Mouse (Mus musculus) lung, adult 2 months (tissue): ENCODE data around the gene Bmp5. TPM values are rescaled to one million over a fixed set of nuclear protein-coding genes. Genes with fewer than 3 reads are reported as not detected.
"Not testable (repeated sequence)": the region's sequence is repeated elsewhere in the genome, so short reads cannot be mapped to it uniquely, and the experiment has no call there.

ENCODE experiments used
- DNase-seq: peaks from one replicate; pipeline ENCODE4 v3.0.0; 2022
- H3K4me1 ChIP-seq: fragments of 200-500 bp; 2 replicates; pipeline ENCODE4 v1.6.1; 2011; ENCODE audit warnings: low read length; ENCODE audit not compliant: control insufficient read depth, insufficient read depth
- H3K4me3 ChIP-seq: fragments of 200-500 bp; replicated peaks from 2 replicates; pipeline ENCODE3; 2011; ENCODE audit warnings: low read depth, mild to moderate bottlenecking, control low read depth, low read length; ENCODE audit errors: extremely low read depth
- CTCF ChIP-seq: fragments of 200-500 bp; IDR thresholded peaks from 2 replicates; pipeline ENCODE4 v1.5.1; 2011; ENCODE audit warnings: mild to moderate bottlenecking, low read length, control low read depth; ENCODE audit not compliant: insufficient read depth
- POLR2A ChIP-seq: fragments of 200-500 bp; IDR thresholded peaks from 2 replicates; pipeline ENCODE4 v1.6.1; 2011; ENCODE audit warnings: low read depth, mild to moderate bottlenecking, control low read depth, low read length, borderline replicate concordance; ENCODE audit errors: extremely low read depth
- WGBS: fragments of 180-500 bp; shearing (Covaris S2); methylation state at CpG from one replicate; pipeline ENCODE4 v1.1.7; 2018; 5-methylcytosine and 5-hydroxymethylcytosine counted together
- polyA plus RNA-seq: library from polyadenylated mRNA; depleted of rRNA; stranded (reverse); fragments of >200 nt; gene quantifications from 2 replicates; pipeline ENCODE4 v1.2.3, GENCODE M21; 2012

Bmp5 gene
- polyA plus RNA-seq, 1 experiment, result 13.3 TPM

DNA sequence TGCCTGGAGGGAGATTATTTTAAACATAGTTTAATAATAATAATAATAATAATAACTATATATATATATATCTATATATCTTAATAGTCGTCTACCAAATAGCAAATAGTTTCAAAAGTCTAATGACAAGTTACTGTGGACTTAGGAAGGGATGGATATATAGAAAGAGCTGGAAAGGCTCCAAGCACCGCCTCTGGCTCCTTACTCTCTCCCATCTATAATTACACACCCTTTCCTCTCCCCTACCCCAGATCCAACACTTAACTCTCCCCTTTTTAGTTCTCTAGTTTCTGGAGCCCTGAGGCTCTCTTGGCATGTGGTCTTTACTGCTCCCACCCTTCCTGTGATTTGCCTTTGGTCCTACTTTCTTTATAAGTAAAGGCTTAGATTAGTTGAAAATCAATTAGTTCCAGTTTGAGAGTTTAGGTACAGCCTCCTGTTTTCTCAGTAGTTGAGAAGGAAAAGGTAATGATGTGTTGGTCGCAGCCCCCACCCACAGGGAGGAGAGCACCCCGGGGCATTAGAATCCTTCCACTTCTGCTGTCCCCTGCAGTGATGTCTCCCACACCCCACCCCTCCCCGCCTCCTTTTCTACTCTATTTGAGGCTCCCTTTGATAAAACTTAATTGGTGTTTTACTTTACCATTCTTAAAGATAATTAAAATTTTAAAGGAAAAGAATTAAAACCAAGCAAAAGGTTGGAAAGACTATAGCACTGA is 5.6 kb downstream of the Bmp5 start:
- no peak for DNase-seq
- TF ChIP-seq POLR2A, result no peak
- TF ChIP-seq CTCF, result no peak
- Histone ChIP-seq H3K4me1 (no peaks in the 10 kb centered on the region; the same call in 1 of the 2 replicates), H3K4me3 (no peak overlapping the region)
- 31% methylated on average over 5 of the region's 5 CpGs for WGBS

DNA sequence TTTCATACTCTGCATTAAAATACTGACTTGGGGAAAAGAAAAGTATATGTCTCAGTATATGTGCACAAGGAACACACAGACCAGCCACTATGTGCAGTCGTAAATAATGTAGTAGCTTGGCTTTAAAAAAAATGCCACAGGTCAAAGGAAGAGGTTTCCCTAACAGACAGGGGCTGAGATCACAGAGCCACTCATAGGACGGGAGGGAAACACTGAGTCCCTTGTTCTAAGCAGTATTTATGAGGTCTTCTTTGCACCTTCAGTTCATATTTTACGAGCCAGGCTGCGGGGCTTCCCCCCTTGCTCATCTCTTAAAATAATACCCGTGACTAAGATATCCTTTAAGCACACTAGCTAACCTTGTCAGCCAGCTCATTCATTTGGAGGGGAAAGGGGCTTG is 6.4 kb downstream of the Bmp5 start:
- Histone ChIP-seq H3K4me1 (no peaks in the 10 kb centered on the region; the same call in 1 of the 2 replicates), H3K4me3 (no peak overlapping the region)
- DNase-seq, result no peak
- no peak for TF ChIP-seq CTCF
- TF ChIP-seq POLR2A, result no peak
- WGBS, result 30% methylated on average over 5 of the region's 5 CpGs

- no peaks in the 10 kb centered on the region; the same call in 1 of the 2 replicates for H3K4me1 ChIP-seq
- no peak overlapping the region for H3K4me3 ChIP-seq
- WGBS, result 89% methylated on average over 2 of the region's 2 CpGs
- DNase-seq, result no peak
- TF ChIP-seq CTCF, result peak; percentile 38; the same call in 1 of the 2 replicates
- TF ChIP-seq POLR2A, result no peak
These were observed 8.4 kb downstream of the Bmp5 start for GRCm38 (mm10) chr9:75783573-75783972.

- DNase-seq, result no peak
- TF ChIP-seq CTCF (no peak), POLR2A (no peak)
- whole genome bisulfite sequencing, result 92% methylated on average over 5 of the region's 5 CpGs
- Histone ChIP-seq H3K4me3 (no peak overlapping the region), H3K4me1 (no peaks in the 10 kb centered on the region; the same call in 1 of the 2 replicates)
These were observed 10.8 kb downstream of the Bmp5 start for GRCm38 (mm10) chr9:75785959-75786358.

GRCm38 (mm10) chr9:75787121-75787520 is 12.0 kb downstream of the Bmp5 start:
- WGBS, result 80% methylated on average over 15 of the region's 15 CpGs
- DNase-seq, result no peak
- TF ChIP-seq CTCF (no peak), POLR2A (no peak)

DNA sequence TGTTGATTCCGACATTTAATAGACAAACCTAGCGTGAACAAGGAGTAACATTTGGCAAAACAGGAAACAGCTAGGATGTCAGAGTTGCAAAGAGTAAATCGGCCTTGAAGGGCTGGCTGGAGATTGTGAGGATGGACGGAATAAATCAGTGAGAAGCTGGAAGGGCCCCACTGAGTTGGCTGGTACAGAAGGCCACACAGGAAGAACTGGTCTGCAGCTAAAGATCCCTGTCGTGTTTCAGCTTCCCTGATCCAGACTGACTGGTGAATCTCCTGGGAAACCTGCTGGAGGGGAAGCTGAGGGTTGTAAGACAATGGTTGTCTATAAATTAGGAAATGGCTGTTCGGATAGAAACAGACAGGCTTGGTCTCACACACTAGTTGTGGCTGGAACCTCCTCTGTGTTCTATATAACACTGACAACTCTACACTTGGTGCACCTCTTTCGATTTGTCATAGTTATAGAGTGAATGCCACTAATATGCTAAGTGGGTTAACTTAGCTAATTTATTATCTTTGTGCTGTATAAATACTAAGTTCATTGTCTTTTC is 14.8 kb downstream of the Bmp5 start:
- no peak overlapping the region for H3K4me3 ChIP-seq
- no peak for DNase-seq
- TF ChIP-seq CTCF (no peak), POLR2A (no peak)
- WGBS, result 50% methylated on average over 7 of the region's 7 CpGs
- H3K4me1 ChIP-seq, result no peaks in the 10 kb centered on the region

More at GRCm38 (mm10) chr9:75787121-75787520, 12.0 kb downstream of the Bmp5 start:
- no peaks in the 10 kb centered on the region for H3K4me1 ChIP-seq
- H3K4me3 ChIP-seq, result no peak overlapping the region

DNA sequence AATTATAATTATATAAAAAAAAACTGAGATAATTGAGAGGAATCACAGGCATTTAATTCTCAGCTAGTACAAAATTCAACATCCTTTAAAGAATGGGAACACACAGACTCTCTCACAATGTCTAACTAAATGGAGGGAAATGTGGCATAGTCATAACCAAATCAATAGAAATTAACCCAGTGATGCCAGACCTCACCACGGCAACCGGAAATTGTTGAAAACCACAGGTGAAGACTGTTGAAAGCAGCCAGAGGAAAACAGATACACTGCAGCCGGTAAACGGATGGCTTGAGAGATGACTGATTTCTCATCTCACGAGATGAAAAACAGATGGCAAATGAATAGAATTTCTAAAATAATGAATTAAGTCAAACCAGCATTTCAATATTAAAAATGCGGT is 29.8 kb downstream of the Bmp5 start:
- no peak for TF ChIP-seq POLR2A
- TF ChIP-seq CTCF, result no peak
- 81% methylated on average over 6 of the region's 6 CpGs for WGBS
- DNase-seq, result no peak

GRCm38 (mm10) chr9:75808179-75808578 is 33.0 kb downstream of the Bmp5 start:
- WGBS, result 84% methylated on average over 4 of the region's 4 CpGs
- H3K4me1 ChIP-seq, DNase-seq, H3K4me3 ChIP-seq: not testable (repeated sequence)

More for the DNA sequence above, 29.8 kb downstream of the Bmp5 start:
- Histone ChIP-seq H3K4me1 (no peaks in the 10 kb centered on the region), H3K4me3 (no peak overlapping the region)

- no peak for TF ChIP-seq CTCF
- no peak for TF ChIP-seq POLR2A
These were observed 33.5 kb downstream of the Bmp5 start for GRCm38 (mm10) chr9:75808659-75809058.

GRCm38 (mm10) chr9:75815161-75815560 is 40.0 kb downstream of the Bmp5 start:
- no peak for DNase-seq
- no peaks in the 10 kb centered on the region for H3K4me1 ChIP-seq
- 86% methylated on average over 1 of the region's 1 CpGs for WGBS
- H3K4me3 ChIP-seq, result no peak overlapping the region
- TF ChIP-seq POLR2A (no peak), CTCF (no peak)

More at GRCm38 (mm10) chr9:75808659-75809058, 33.5 kb downstream of the Bmp5 start:
- no peaks in the 10 kb centered on the region for H3K4me1 ChIP-seq
- H3K4me3 ChIP-seq, result no peak overlapping the region
- no peak for DNase-seq
- 73% methylated on average over 7 of the region's 7 CpGs for WGBS
